Mouse (Mus musculus) adrenal gland, adult (tissue): ENCODE results near the gene Olfr71.

Experiments
- DNase-seq, 2 experiments: peaks; one replicate each; pipeline ENCODE4 v3.0.0; 2022 to 2023; ENCODE audit warnings: low spot score in 1 of 2; ENCODE audit not compliant: inconsistent age in 2 of 2

The Olfr71 gene

DNA sequence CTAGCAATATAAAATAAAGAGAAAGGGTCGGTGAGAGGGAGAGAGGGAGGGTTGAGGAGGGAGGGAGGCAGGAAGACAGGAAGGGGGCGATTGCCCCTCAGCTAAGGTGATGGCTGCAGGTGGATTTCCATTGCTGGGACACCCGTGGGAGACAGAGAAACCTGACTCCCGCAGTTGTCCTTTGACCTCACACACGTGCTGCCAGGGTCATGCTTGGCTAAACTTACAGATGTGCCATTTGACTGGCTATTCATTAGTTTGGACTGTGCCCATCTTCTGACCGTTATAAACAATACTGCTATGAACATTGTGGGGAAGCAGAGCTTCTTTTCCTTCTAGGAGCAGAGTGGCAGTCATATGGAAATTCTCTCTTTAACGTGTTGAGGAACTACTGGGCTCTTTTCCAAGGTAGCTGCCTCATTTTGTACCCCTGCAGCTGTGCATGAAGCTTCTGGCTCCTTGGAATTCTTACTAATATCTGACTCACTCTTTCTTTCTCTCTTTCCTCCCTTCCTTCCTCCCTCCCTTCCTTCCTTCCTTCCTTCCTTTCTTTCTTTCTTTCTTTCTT lies 3.7 kb upstream of the Olfr71 start:
- no peak for DNase-seq

DNA sequence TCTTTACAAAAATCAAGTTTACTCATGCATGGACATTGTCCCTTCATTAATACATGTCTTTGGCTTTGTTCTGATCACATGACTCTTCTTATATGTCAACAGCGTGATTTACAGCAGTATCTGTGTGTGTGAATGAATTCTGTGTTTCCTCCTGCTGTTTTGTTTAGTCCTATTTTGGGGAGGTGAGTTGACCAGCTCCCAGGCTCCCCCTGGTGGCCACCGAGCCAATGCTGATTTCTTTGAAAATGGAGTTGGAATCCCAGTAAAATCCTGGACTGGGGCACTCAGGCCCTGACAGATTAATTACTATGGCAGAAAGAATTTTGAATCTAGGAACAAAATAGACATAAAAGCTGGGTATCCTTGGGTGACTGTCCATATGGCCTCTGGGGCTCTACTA lies 1.8 kb upstream of the Olfr71 start:
- DNase-seq = peak; percentile 72 to 93

DNA sequence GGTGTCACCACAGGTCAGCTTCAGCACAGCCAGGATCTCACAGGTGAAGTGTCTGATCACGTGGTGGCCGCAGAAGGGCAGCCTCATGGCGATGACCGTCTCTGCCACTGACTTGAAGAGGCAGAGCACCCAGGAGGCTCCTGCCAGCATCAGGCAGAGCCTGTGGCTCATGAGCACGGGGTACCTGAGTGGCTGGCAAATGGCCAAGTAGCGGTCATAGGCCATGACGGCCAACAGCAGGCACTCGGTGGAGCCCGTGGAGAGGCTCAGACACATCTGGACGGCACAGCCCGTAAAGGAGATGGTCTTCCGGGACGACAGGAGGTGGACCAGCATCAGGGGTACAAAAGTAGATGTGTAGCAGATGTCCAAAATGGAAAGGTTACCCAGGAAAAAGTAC lies 4.1 kb downstream of the Olfr71 start:
- no peak for DNase-seq

DNA sequence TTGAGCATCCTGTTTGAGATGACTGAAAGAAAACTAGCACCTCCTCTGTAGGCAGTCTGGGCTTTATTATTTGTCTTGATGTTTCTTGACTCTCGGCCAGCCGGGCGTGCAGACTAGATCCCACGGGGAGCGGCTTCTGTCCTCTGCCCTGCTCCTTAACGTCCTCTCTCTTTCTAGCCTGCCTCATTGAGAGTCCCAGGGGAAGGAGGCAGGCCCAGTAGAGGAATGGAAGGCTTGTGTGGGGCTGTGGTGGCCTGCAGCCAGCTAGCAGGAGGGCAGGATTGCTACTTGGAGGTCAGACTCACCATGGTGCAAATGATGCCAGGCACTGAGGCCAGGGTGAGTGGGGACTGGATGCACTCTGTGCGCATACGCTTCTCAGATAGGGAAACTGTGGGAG lies 6.2 kb downstream of the Olfr71 start:
- DNase-seq = peak in 1 of 2 experiments; percentile 57

DNA sequence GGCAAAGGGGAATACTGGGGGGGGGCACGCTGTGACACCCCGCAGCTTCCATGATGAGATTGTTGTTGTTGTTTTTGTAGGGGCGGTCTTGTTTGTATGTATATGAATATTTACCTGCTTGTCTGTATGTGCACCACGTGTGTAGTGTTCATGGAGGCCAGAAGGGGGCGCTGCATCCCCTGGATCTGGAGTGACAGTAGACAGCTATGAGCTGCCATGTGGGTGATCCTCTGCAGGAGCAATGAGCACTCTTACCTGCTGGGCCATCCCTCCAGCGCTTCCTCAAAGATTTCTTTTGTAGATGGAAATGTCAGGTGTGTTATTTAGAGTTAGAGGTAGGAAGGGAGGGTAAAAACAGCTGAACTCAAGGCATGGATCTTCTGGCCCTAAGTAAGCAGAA lies 6.6 kb downstream of the Olfr71 start:
- DNase-seq = no peak

DNA sequence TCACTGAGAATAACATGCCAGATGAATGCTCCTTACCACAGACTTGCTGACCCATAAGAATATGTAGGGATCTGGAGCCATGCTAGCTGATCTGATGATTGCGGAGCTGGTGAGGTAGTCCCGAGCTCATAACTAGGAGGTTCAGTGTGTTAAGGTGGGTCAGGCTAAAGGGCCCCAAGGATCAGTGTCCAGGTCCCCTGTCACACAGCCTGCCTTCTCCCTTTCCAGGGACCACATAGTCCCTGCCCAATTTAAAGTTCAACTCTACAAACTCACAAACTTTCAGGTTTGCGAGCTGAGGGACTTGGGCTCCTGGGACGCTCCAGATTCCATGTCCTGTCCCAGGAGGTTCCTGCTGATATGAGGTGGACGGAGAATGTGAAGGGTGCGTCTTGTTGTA lies 9.3 kb downstream of the Olfr71 start, which contains the start of gene Olfr70:
Gene Olfr70 (minus strand): TSS at position 101 of the 400 bp plus-strand sequence.
- no peak for DNase-seq

DNA sequence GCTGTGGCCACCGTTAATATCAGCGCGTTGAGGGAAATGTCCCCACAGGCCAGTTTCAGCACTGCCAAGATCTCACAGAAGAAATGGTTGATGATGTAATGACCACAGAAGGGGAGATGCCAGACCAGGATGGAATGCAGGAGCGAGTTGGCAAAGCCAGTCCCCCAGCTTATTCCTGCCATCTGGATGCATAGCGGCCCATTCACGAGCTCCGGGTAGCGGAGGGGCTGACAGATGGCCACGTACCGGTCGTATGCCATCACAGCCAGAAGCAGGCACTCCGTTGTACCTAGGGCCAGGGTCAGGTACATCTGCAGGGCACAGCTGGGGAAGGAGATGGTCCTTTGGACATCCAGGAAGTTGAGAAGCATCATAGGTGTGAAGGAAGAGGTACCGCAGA lies 13.5 kb downstream of the Olfr71 start:
- DNase-seq = no peak

DNA sequence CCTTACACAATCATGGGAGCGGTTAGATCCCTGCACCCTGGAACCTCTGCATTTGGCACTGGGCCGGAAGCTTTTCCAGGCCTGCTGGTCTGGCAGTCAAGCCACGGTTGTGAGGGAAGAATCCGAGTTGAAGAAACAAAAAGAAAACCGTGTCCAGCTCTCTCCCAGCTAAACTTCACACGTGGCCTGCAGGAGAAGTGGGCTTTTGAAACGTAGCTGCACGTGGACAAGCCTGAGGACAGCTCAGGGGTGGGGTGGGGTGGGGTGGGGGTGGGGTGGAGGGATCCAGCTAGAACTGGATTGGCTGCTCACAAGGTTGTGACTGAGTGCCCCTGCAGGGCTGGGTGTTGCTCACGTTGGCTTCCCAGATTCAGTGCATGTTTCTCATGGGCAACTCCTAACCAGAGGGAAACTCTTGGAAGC lies 14.8 kb downstream of the Olfr71 start:
- DNase-seq = peak in 1 of 2 experiments; percentile 67

DNA sequence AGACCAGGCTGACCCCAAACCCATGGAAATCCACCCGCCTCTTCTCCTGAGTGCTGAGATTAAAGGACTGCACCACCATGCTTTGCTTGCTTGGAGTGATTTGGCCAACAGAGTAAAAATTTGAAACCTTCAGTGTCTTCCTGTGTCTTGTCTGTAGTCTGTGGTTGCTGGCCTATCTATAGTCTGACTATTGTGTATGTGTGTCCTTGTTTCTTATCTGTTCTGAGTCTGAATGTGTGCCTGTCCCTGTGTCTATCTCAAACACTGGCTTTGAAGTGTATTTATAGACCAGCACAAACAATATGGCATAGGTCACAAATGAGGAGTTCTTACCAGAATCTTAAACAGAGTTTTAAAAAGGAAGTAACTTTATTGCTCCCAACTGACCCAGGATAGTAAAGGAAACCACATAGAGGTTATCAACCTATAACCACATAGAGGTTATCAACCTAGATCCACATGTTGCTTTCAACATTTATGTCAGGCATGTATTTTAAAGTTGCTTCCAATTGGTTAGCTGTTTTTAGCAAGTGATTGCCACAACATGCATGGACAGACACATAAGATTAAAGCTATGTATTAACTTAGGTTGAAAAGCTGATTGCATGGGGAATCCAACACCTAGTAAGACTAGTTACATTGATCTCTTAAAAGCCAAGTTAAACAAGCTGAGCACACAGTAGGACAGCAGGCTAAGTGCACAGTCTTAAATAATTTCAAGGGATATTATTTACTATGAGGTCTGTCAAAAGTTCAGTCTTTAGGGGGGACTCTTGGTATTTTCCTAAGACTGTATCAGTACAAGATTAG lies 15.4 kb downstream of the Olfr71 start:
- DNase-seq = no peak

DNA sequence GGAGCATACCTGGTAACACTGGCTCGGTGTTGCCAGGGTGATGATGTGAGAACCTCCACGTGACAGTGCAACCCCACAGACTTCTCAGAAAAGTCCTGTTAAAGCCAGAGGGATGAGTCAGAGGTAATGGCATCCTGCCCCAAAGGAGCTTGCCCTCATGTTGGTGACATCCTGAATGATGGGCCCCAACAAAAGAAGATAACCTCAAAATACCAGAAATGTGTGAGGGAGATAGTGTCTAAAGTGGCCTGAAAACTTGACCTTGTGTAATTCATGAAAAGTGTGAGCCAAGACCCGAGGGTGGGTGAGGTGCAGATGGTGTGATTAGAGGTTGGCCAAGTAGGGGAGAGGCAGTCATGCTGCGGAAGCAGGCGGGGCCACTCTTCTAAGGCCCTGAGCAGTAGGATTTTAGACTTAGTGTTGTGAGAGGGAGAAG lies 16.2 kb downstream of the Olfr71 start:
- peak; percentile 60 to 91 for DNase-seq

DNA sequence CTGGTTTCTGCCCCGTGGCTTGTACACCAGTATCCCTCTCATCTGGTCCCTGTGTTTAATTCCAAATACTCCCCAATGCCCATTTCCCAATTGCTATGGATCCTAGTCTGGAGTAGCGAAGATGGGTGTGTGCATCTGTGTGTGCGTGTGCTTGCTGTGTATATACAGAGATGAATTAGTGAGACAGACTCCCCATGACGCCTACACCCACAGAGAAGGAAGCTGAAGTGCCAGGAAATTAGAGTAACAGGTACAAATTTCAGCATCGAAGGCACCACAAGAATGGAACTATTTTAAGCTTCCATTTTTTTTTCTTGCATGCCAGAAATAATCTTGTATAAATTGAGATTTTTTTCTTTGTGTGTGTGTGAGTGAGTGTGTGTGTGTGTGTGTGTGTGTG lies 19.0 kb downstream of the Olfr71 start:
- DNase-seq = no peak

DNA sequence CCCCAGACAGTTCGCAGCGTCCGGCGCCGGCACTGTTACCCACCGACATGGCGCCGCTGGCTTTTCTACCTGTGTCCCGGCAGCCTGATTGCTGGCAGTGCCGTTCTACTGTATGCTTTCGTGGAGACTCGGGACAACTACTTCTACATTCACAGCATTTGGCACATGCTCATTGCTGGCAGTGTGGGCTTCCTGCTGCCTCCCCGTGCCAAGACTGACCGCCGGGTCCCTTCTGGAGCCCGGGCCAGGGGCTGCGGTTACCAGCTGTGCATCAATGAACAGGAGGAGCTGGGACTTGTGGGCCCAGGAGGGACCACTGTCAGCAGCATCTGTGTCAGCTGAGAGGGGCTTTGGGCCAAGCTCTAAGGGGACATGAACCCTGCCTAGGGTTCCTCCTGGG lies 20.0 kb downstream of the Olfr71 start:
- no peak for DNase-seq

DNA sequence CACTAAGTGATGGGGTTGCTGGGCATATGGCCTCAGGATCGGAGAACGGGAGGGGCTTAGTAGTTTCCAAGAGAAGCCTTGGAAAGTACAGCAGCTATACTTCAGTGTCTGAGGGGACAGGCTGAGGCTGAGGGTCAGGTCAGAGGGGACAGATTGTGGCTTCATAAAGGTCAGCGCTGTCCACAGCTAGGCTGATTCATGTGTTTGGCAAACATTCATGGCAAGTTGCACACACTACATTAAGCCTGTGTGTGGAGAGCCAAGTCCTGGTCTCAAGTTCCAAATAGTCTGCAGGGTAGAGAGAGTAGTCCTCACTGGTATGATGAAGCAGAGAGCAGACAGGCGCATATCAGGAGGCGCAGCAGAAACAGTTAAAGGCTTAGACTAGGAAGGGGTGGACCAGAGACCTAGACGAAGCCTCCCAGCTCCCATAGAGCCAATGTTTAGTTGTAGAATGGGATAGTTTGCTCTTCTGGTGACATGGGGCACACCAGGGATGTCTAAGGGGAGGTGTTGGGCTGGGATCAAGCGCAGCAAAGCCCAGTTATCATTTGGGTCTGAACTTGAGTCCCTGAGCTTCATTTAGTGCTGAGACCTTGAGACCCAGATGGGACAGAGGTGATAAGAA lies 30.5 kb downstream of the Olfr71 start:
- DNase-seq = peak; percentile 80 to 89

DNA sequence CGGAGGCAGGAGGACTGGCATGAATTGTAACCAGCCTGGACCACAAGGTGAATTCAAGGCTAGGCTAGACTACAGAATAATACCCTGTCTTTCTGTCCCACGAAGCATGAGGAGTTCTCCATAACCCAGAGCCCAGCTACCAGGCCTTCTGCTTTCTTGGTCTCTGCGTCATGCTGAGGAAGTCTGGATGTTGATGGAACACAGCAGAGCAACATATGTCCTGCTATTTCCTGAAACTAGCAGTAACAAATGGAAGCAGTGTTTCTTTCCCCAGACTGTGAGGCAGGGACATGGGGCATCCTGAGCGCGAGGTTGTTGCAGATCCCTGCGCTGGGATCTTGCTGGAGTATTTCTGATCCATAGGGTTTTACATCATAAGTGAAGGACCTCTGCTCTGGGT lies 31.5 kb downstream of the Olfr71 start:
- no peak for DNase-seq

DNA sequence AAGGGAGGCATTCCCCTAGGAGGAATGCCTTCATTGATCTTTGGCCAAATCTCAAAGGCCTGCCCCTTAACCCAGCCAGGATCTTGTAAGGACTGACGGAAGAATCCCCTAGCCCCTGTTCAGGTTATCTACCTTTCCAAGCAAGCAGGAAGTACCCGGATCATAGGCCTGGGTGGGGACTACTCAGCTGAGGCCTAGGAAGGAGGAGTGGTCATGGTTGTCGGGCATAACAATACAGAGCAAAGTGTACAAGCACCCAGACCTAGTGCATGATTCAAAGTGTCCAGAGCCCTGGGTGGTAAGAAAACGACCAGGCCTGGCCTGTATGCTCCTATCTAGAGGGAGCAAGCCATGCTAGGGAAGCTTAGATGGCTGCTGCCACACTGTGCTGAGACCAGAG lies 34.4 kb downstream of the Olfr71 start:
- DNase-seq = no peak

DNA sequence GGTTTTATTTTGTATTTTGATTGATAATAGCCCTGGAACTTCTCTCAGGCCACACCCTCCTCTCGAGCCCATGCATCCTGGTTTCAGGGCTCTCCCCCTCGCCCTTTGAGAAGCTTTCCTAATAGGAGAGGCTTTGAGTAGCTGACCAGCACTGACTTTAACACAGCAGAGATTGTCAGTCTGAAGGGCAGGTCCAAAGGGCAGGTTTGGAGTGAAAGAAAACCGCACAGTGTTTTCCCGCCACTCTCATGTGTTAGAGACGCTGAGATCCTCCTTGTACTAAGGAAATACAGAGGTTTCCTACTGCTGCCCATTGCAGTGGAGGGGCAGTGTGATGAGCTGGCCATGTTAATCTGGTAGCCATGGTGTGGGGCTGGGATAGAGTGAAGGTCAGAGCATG lies 35.1 kb downstream of the Olfr71 start:
- DNase-seq = no peak

DNA sequence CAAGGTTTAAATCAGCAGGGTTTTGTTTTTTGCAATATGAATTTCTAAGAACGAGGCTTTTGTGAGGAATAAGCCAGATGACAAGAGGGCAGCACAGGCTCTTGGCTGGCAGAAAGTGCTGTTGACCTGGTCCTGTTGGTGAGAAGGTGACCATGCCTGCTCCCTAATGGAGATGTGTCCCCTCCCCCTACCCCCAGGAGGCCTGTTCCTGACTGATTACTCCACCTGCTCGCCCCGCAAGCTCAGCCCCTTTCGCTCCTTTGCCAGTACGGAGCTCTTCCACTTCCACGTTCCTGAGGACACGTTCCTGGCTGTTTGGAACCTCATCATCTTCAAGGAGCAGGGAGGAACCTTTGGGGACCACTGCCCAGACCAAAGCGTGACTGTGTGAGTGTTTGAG lies 36.4 kb downstream of the Olfr71 start:
- no peak for DNase-seq

DNA sequence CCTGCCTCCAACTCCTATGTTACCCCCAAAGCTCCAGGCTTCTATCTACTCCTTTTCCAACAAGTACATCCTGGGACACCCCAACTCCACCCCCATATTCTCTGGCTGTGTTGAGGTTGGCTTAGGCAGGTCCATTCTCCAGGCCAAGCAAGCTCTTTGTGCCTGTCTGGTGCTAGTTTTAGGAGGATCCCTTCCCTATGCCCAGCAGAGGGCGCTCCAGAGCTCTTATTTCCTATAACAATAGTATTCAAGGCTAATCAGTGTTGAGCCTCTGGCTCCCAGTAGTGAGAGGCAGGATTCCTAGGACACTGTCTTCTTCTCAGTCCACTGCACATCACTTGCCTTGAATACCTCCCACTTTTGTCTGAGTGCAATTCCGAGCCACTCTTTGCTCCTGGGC lies 38.0 kb downstream of the Olfr71 start:
- DNase-seq = peak; percentile 86 to 96

DNA sequence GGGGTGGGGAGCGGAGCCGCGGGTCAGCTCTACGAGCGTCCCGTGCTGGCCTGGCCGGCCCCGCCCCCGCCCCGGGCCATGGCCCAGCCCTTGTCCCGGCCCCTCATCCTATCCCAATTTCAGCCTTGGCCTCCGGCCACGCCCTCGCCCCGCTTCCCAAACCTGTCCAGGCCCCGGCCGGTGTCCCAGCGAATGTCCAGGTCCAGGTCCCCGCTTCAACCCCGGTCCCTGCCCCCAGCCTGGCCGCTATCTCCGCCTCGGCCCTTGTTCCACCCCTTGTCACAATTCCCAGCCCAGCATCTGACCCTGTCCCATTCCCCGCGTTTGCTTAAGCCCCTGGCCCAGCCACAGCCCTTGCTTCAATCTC lies 40.6 kb downstream of the Olfr71 start:
- DNase-seq = peak; percentile 83 to 95

DNA sequence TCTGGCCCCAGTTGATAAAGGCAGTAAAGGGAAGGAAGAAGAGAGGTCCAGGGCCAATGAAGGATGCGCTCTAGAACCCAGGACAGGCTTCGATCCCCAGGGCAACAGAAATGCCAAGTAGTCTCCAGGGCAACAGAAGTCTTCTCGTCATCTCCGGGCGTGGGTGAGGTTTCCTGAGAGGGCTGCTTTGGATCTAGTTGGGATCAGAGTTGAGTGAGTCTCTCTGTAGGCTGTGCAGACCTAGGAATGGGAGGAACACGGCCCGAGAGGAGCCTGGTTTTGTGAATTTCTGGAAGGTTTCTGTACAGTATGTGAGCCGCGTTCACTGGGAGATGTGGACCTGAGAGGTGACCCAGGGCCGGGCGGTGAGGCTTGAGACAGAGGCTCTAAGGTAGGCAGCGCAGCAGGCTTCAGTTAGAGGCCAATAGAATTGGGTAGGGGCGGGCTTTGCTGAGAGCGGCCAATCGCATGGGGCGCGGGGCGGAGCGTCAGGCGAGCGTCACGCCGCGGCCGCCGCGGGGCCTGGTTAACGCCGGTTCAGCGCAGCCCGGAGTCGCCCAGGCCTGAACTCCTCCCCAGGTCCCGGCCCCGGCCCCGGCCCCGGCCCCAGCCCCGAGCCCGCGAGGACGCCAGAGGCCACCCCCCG lies 41.1 kb downstream of the Olfr71 start, which contains the start of the genes Tmem8b and Fam221b:
Gene Tmem8b (plus strand): TSS at position 190 of the 646 bp plus-strand sequence.
Gene Fam221b (minus strand): TSS at position 364 of the 646 bp plus-strand sequence.
- DNase-seq = peak; percentile 92 to 97

DNA sequence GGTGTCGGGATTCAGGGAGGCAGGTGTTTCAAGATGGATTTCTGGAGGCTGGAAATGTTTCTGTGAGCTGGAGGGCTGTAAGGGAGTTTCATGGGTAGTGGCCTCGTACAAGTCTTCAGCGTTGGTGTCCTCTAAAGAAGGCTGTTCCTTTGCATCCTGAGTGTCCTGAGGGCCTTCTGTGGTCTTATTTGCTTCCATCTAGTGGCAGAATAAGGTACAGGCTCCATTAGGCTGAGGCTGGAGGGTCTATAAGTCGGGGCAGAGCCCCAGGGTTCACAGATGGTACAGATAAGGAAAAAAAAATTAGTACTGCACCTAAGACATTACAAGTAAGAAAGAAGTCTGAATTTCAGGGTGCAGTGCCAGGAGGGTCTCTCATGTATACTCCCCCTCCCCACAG lies 43.6 kb downstream of the Olfr71 start:
- DNase-seq = peak in 1 of 2 experiments; percentile 67

DNA sequence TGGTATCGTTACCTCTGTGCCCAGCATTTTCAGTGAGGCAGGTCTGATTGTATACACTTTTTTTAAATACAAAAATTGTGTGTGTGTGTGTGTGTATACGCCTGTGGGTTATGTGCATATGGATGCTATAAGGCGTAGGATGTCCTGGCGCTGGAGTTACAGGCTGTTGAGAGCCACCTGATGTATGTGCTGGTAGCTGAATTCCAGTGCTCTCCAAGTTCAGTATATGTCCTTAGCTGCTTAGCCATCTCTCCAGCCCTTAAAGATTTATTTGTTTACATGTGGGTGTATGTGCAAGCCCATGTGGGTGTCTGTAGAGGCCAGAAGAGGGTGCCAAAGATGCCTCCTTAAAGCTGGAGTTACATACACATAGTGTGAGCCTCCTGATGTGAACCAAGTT lies 52.9 kb downstream of the Olfr71 start:
- no peak for DNase-seq
